Mouse (Mus musculus) lung, postnatal 0 days (tissue): ENCODE measurements at regions not wholly inside any gene's neighbourhood (a gene's known extent, or its start where the extent isn't known, plus 50 kb on each side); places are given as distances from the start of the nearest gene placed in this dataset.

Source experiments
- CTCF ChIP-seq: IDR thresholded peaks from 2 replicates; pipeline ENCODE4 v1.5.1; 2016; ENCODE audit warnings: antibody characterized with exemption, mild to moderate bottlenecking
- EP300 ChIP-seq: IDR thresholded peaks from 2 replicates; pipeline ENCODE4 v1.6.1; 2016; ENCODE audit warnings: antibody characterized with exemption, mild to moderate bottlenecking, control low read depth

DNA sequence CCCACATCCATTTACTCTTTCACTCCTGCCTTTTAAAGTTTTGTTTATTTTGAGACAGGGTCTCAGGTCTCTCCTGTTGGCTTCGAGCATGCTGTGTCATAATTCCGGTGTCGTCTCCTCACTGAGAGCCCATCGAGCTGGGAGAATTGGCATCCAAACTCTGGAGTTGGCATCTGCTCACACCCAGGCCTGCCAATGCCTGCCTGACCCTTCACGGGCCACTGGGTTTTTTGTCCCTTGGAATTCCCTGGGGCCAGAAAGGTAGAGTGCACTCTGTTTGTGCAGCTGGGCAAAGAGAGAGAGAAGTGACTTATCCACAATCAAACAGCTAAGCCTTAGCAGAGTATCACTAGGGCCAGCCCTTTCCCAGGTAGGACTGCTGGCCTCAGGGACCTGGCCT lies 83.6 kb upstream of the Nectin1 start:
- no peak for TF ChIP-seq CTCF
- no peak for TF ChIP-seq EP300
